Mouse (Mus musculus) brain, embryonic 14.5 days (tissue): ENCODE measurements around the gene Tmco4.

ENCODE experiments used
- CTCF ChIP-seq: fragments of 200-500 bp; IDR thresholded peaks from 2 replicates; pipeline ENCODE4 v1.5.1; 2012; ENCODE audit warnings: inconsistent platforms, mild to moderate bottlenecking, moderate library complexity, borderline replicate concordance; ENCODE audit not compliant: insufficient read depth, insufficient read length; ENCODE audit errors: extremely low read depth
- POLR2A ChIP-seq: fragments of 200-500 bp; IDR thresholded peaks from 2 replicates; pipeline ENCODE4 v1.6.1; 2012; ENCODE audit warnings: mild to moderate bottlenecking, inconsistent platforms, borderline replicate concordance; ENCODE audit not compliant: poor library complexity, insufficient read depth, insufficient read length, severe bottlenecking; ENCODE audit errors: extremely low read depth

- no peak for TF ChIP-seq CTCF
- no peak for TF ChIP-seq POLR2A
These were observed 80.7 kb downstream of the Tmco4 start for GRCm38 (mm10) chr4:139053391-139053790.
